Mouse (Mus musculus) hindbrain, embryonic 11.5 days (tissue): ENCODE results near the gene Megf11. TPM values are rescaled to one million over a fixed set of nuclear protein-coding genes. Genes with fewer than 3 reads are reported as not detected.

Source experiments
- ATAC-seq: fragments of 200-750 bp; cut with Nextera tagmentation; 2 replicates; pipeline ENCODE4 v1.8.0; 2017; ENCODE audit warnings: mild to moderate bottlenecking, moderate TSS enrichment, moderate library complexity; ENCODE audit not compliant: low FRiP score
- DNase-seq: peaks from one replicate; pipeline ENCODE4 v3.0.0-alpha.2; 2015; ENCODE audit warnings: low spot score
- H3K27ac ChIP-seq: fragments of 300-500 bp; sonication (generic); 2 replicates; pipeline ENCODE4 v1.5.1; 2014; ENCODE audit warnings: mild to moderate bottlenecking, low read depth, low read length
- H3K27me3 ChIP-seq: fragments of 300-500 bp; sonication (generic); 2 replicates; pipeline ENCODE4 v1.6.1; 2014; ENCODE audit warnings: mild to moderate bottlenecking, low read length, moderate library complexity, mixed read lengths; ENCODE audit not compliant: control insufficient read depth, insufficient read depth
- H3K36me3 ChIP-seq: fragments of 300-500 bp; sonication (generic); 2 replicates; pipeline ENCODE4 v1.6.1; 2014; ENCODE audit warnings: mild to moderate bottlenecking, low read length, moderate library complexity, mixed read lengths; ENCODE audit not compliant: control insufficient read depth, insufficient read depth
- H3K4me1 ChIP-seq: fragments of 300-500 bp; sonication (generic); replicated peaks from 2 replicates; pipeline ENCODE4 v1.6.1; 2014; ENCODE audit warnings: low read length, mixed read lengths; ENCODE audit not compliant: control insufficient read depth, insufficient read depth
- H3K4me2 ChIP-seq: fragments of 300-500 bp; sonication (generic); replicated peaks from 2 replicates; pipeline ENCODE4 v1.6.1; 2014; ENCODE audit warnings: mild to moderate bottlenecking, low read depth, low read length
- H3K4me3 ChIP-seq: fragments of 300-500 bp; sonication (generic); 2 replicates; pipeline ENCODE4 v1.5.1; 2014; ENCODE audit warnings: low read depth, low read length
- H3K9ac ChIP-seq: fragments of 300-500 bp; sonication (generic); 2 replicates; pipeline ENCODE4 v1.6.1; 2014; ENCODE audit warnings: low read depth, low read length
- H3K9me3 ChIP-seq: fragments of 300-500 bp; sonication (generic); 2 replicates; pipeline ENCODE4 v1.6.1; 2016; ENCODE audit warnings: low read length; ENCODE audit not compliant: control insufficient read depth
- WGBS: fragments of 180-500 bp; shearing (Covaris S2); extraction: QIAGEN DNeasy Blood & Tissue Kit; methylation state at CpG from one replicate; pipeline ENCODE4 v1.1.7; 2014; 5-methylcytosine and 5-hydroxymethylcytosine counted together
- polyA plus RNA-seq: library from polyadenylated mRNA; unstranded; fragments of >200 nt; fragmentation: Nextera tagmentation; extraction: Ambion mirVana; gene quantifications from 2 replicates; pipeline ENCODE4 v1.2.1, GENCODE M21; 2014

Megf11 gene
- polyA plus RNA-seq, 1 experiment from 2014 or later: 5.0 TPM

GRCm38 (mm10) chr9:64624536-64624935, 239.1 kb downstream of the Megf11 start:
- 80% methylated on average over 8 of the region's 8 CpGs for WGBS
- Histone ChIP-seq H3K4me2 (no peak overlapping the region), H3K4me3 (no peak overlapping the region), H3K9me3 (no peaks in the 10 kb centered on the region), H3K9ac (no peak overlapping the region), H3K27me3 (no peaks in the 10 kb centered on the region), H3K36me3 (no peaks in the 10 kb centered on the region), H3K27ac (no peak overlapping the region), H3K4me1 (no peaks in the 10 kb centered on the region)
- DNase-seq: peak; percentile 73
- no peak for ATAC-seq

GRCm38 (mm10) chr9:64629802-64630201, 244.4 kb downstream of the Megf11 start:
- no peak for DNase-seq
- H3K27ac ChIP-seq: no peak overlapping the region
- no peak overlapping the region for H3K4me2 ChIP-seq
- H3K27me3 ChIP-seq: no peaks in the 10 kb centered on the region
- H3K9ac ChIP-seq: no peak overlapping the region
- ATAC-seq: no peak
- H3K9me3 ChIP-seq: no peaks in the 10 kb centered on the region
- H3K4me1 ChIP-seq: no peaks in the 10 kb centered on the region
- no peaks in the 10 kb centered on the region for H3K36me3 ChIP-seq
- WGBS: 53% methylated on average over 1 of the region's 1 CpGs
- no peak overlapping the region for H3K4me3 ChIP-seq

GRCm38 (mm10) chr9:64633169-64633568, 247.7 kb downstream of the Megf11 start:
- no peaks in the 10 kb centered on the region for H3K9me3 ChIP-seq

GRCm38 (mm10) chr9:64636111-64636510, 250.7 kb downstream of the Megf11 start:
- Histone ChIP-seq H3K9ac (no peak overlapping the region), H3K36me3 (no peaks in the 10 kb centered on the region), H3K27ac (no peak overlapping the region), H3K4me2 (no peak overlapping the region), H3K4me3 (no peak overlapping the region), H3K9me3 (no peaks in the 10 kb centered on the region), H3K27me3 (peaks cover 2% of the 10 kb centered on the region; the same call in 1 of the 2 replicates), H3K4me1 (no peaks in the 10 kb centered on the region)
- DNase-seq (no peak), ATAC-seq (no peak)
- 71% methylated on average over 6 of the region's 6 CpGs for WGBS

More at GRCm38 (mm10) chr9:64633169-64633568, 247.7 kb downstream of the Megf11 start:
- Histone ChIP-seq H3K9ac (no peak overlapping the region), H3K4me2 (no peak overlapping the region), H3K27me3 (peaks cover under 1% of the 10 kb centered on the region; the same call in 1 of the 2 replicates), H3K36me3 (no peaks in the 10 kb centered on the region), H3K4me3 (no peak overlapping the region), H3K4me1 (no peaks in the 10 kb centered on the region), H3K27ac (no peak overlapping the region)
- ATAC-seq (no peak), DNase-seq (no peak)
- WGBS: 98% methylated on average over 3 of the region's 3 CpGs

GRCm38 (mm10) chr9:64636961-64637360, 251.5 kb downstream of the Megf11 start:
- H3K4me1 ChIP-seq: no peaks in the 10 kb centered on the region
- H3K9ac ChIP-seq: no peak overlapping the region
- H3K4me2 ChIP-seq: no peak overlapping the region
- H3K27me3 ChIP-seq: peaks cover 2% of the 10 kb centered on the region; the same call in 1 of the 2 replicates
- WGBS: 77% methylated on average over 2 of the region's 2 CpGs
- DNase-seq (no peak), ATAC-seq (no peak)
- H3K27ac ChIP-seq: no peak overlapping the region
- no peaks in the 10 kb centered on the region for H3K36me3 ChIP-seq
- no peak overlapping the region for H3K4me3 ChIP-seq
- no peaks in the 10 kb centered on the region for H3K9me3 ChIP-seq

- H3K36me3 ChIP-seq: no peaks in the 10 kb centered on the region
- 3% methylated on average over 21 of the region's 22 CpGs for WGBS
- no peaks in the 10 kb centered on the region for H3K4me1 ChIP-seq
- H3K27me3 ChIP-seq: peaks cover 2% of the 10 kb centered on the region; the same call in 1 of the 2 replicates
- DNase-seq (peak; percentile 36), ATAC-seq (peak; percentile 40; the same call in 1 of the 2 replicates)
- H3K9ac ChIP-seq: no peak overlapping the region
- H3K9me3 ChIP-seq: no peaks in the 10 kb centered on the region
- no peak overlapping the region for H3K27ac ChIP-seq
- no peak overlapping the region for H3K4me3 ChIP-seq
- H3K4me2 ChIP-seq: peak overlapping the region; percentile 38
These were observed 252.8 kb downstream of the Megf11 start for GRCm38 (mm10) chr9:64638250-64638649.

GRCm38 (mm10) chr9:64639664-64640063, 254.2 kb downstream of the Megf11 start:
- H3K36me3 ChIP-seq: no peaks in the 10 kb centered on the region
- no peaks in the 10 kb centered on the region for H3K9me3 ChIP-seq
- H3K4me3 ChIP-seq: no peak overlapping the region
- WGBS: 16% methylated on average over 5 of the region's 5 CpGs
- H3K27me3 ChIP-seq: peaks cover 2% of the 10 kb centered on the region; the same call in 1 of the 2 replicates
- no peak overlapping the region for H3K27ac ChIP-seq
- peak; percentile 71 for DNase-seq
- no peak overlapping the region for H3K4me2 ChIP-seq
- no peak for ATAC-seq
- H3K9ac ChIP-seq: no peak overlapping the region
- no peaks in the 10 kb centered on the region; the same call in 1 of the 2 replicates for H3K4me1 ChIP-seq

GRCm38 (mm10) chr9:64644129-64644528, 258.7 kb downstream of the Megf11 start:
- no peak overlapping the region for H3K9ac ChIP-seq
- H3K4me1 ChIP-seq: no peaks in the 10 kb centered on the region; the same call in 1 of the 2 replicates
- no peak overlapping the region for H3K27ac ChIP-seq
- no peak for DNase-seq
- no peak overlapping the region for H3K4me3 ChIP-seq
- 35% methylated on average over 7 of the region's 7 CpGs for WGBS
- H3K27me3 ChIP-seq: no peaks in the 10 kb centered on the region
- H3K4me2 ChIP-seq: no peak overlapping the region
- H3K9me3 ChIP-seq: no peaks in the 10 kb centered on the region
- no peaks in the 10 kb centered on the region for H3K36me3 ChIP-seq
- no peak for ATAC-seq

GRCm38 (mm10) chr9:64645462-64645861, 260.0 kb downstream of the Megf11 start:
- no peak overlapping the region for H3K4me2 ChIP-seq
- WGBS: 96% methylated on average over 3 of the region's 3 CpGs

More at GRCm38 (mm10) chr9:64645462-64645861, 260.0 kb downstream of the Megf11 start:
- no peak overlapping the region for H3K9ac ChIP-seq
- H3K27me3 ChIP-seq: no peaks in the 10 kb centered on the region
- no peaks in the 10 kb centered on the region; the same call in 1 of the 2 replicates for H3K4me1 ChIP-seq
- H3K4me3 ChIP-seq: no peak overlapping the region
- ATAC-seq: no peak
- H3K27ac ChIP-seq: no peak overlapping the region
- no peaks in the 10 kb centered on the region for H3K9me3 ChIP-seq
- no peaks in the 10 kb centered on the region for H3K36me3 ChIP-seq
- no peak for DNase-seq
